ENCODE assay signal across 8 mouse cellular contexts in genomic region chr4:45418229-45418950, GRCm38 (mm10). TPM values are rescaled to one million over a fixed set of nuclear protein-coding genes. Genes with fewer than 3 reads are reported as not detected.
DNase-seq lines count a peak whose midpoint lies in the region; ATAC-seq lines count a peak whose summit lies in the region.

No protein-coding gene starts in this region.

- intact Hi-C loops in gastrocnemius, postnatal 14 days (cut with DNase I; ENCODE audit: low total_unique reads) = loop anchor here (5.0 kb wide), 3 partner anchors 114 to 439 kb away; partner anchors contain the start of gene Shb
- intact Hi-C loops in left cerebral cortex, postnatal 25 days (cut with DNase I) = loop anchor here (1.0 to 5.0 kb wide), 4 partner anchors 110 to 439 kb away; no protein-coding TSS in a partner anchor

- peak; percentile 83 for ATAC-seq in common myeloid progenitor, adult 5-6 weeks (replicated peaks; ENCODE audit: low read depth, poor library complexity, severe bottlenecking)
- 0 out of 2 replicates have a peak, but pooled peaks have one; percentile 25 for ATAC-seq in megakaryocyte-erythroid progenitor cell, adult 5-6 weeks (replicated peaks; ENCODE audit: low FRiP score, low TSS enrichment, poor library complexity, severe bottlenecking)

- DNase-seq in ovary, postnatal 36 days (ENCODE audit: low spot score) = peak; percentile 51
- no peak for DNase-seq in ovary, postnatal 10 days (ENCODE audit: low spot score)
- peak; percentile 45 for DNase-seq in gastrocnemius, postnatal 14 days
- peak; percentile 76 for DNase-seq in induced T-regulatory cell, adult 2 months (ENCODE audit: low read depth)
- peak; percentile 52 to 59 for DNase-seq in left cerebral cortex, postnatal 25 days (ENCODE audit: low spot score in 2 of 2)
- peak; percentile 45 for DNase-seq in skeletal muscle tissue, adult 2 months (ENCODE audit: low read depth, low spot score)

RNA-seq across cellular contexts. Expression of gene Slc25a51, which starts 9.8 kb away (rescaled TPM):
- 34.7 and 47.1 TPM in 2 replicates for total RNA-seq in common myeloid progenitor, adult 5-6 weeks (2017)
- total RNA-seq in gastrocnemius, postnatal 14 days (2021) = 10 to 100 TPM; 63.3 to 65.6 TPM
- total RNA-seq in left cerebral cortex, postnatal 25 days (2021) = 100 to 1,000 TPM; 118 to 120 TPM
- 75.9 and 89.4 TPM in 2 replicates for total RNA-seq in megakaryocyte-erythroid progenitor cell, adult 5-6 weeks (2014; fragmentation: Nextera tagmentation)
- total RNA-seq in megakaryocyte-erythroid progenitor cell, adult 5-6 weeks (2017) = 54.7 and 65.2 TPM in 2 replicates
